In the genomic region with DNA sequence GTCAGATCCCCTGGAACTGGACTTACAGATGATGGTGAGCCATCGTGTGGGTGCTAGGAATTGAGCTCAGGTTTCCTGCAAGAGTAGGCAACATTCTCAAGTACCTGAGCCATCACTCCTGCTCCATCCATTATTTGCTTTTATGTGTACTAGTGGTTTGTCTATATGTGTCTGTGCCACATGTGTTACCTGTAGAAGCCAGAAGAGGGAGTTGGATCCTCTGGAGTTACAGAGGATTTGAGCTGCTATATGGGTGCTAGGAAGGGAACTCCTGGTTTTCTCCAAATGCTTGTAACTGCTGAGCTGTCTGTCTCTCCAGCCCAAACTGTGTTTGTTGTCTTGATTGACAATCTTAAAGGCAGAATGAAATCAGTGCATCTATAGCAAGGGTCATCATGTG, we compare ENCODE assay signal across 8 mouse cellular contexts. TPM values are rescaled to one million over a fixed set of nuclear protein-coding genes. Genes with fewer than 3 reads are reported as not detected.
DNase-seq lines count a peak whose midpoint lies in the region; ATAC-seq and TF ChIP-seq lines count a peak whose summit lies in the region.

No protein-coding gene starts in this region.

- peaks cover 47 to 74% of the 10 kb centered on the region in 2 experiments for H3K36me3 ChIP-seq in CH12.LX (replicated peaks in 1 of 2; ENCODE audit: control insufficient read depth in 1 of 2, insufficient read depth in 1 of 2, low read length in 1 of 2)

- 0 out of 4 replicates have a peak, but pooled peaks cover 0 to 3% of the 10 kb centered on the region in 2 experiments for H3K4me1 ChIP-seq in CH12.LX (ENCODE audit: control insufficient read depth in 1 of 2, insufficient read depth in 2 of 2)

- H3K9ac ChIP-seq in CH12.LX (ENCODE audit: insufficient read depth, low read depth), result no peak overlapping the region

- H3K27me3 ChIP-seq in CH12.LX (replicated peaks), result no peaks in the 10 kb centered on the region

- peak; percentile 32 for TF ChIP-seq RAD21 in CH12.LX (IDR thresholded peaks at IDR 0.05; ENCODE audit: low read depth, low read length)

- DNase-seq in heart, postnatal 4 days, result peak; percentile 17
- DNase-seq in heart, adult 9 months (ENCODE audit: low spot score in 2 of 2), result no peak
- DNase-seq in 3134 (ENCODE audit: extremely low read depth, insufficient read length, low spot score) (peak; percentile 18), CH12.LX (ENCODE audit: extremely low read depth) (peak; percentile 41)
- no peak for DNase-seq in spleen, adult 12 weeks (ENCODE audit: low spot score)
- DNase-seq in thymus, postnatal 4 days, result no peak

- TF ChIP-seq EP300 in CH12.LX (IDR thresholded peaks at IDR 0.05; ENCODE audit: low read length), result no peak

- no peak for TF ChIP-seq POLR2A in CH12.LX (IDR thresholded peaks at IDR 0.05; ENCODE audit: low read depth, low read length)

- dilution Hi-C loops in CH12.LX (cut with MboI; ENCODE audit: extremely low pct_ligation_motif_present, extremely low pct_unique_long_range_greater_than_20kb, low sequenced_read_pairs), result no loop called here

- ATAC-seq in erythroid progenitor cell, adult 5-6 weeks (replicated peaks; ENCODE audit: low FRiP score, poor library complexity, severe bottlenecking), result peak; percentile 54; the same call in 1 of the 2 replicates
- no peak for ATAC-seq in inflammation-experienced regulatory T-cells, adult 6 months

- no peaks in the 10 kb centered on the region for H3K9me3 ChIP-seq in CH12.LX (replicated peaks; ENCODE audit: low read length)

- peak; percentile 53 to 60; a peak in 3 of 4 replicates for TF ChIP-seq CTCF in CH12.LX (conservative IDR thresholded peaks at IDR 0.05 in 1 of 2, IDR thresholded peaks at IDR 0.05 in 1 of 2; ENCODE audit: low read depth in 2 of 2, low read length in 2 of 2)

- no peak overlapping the region for H3K4me3 ChIP-seq in CH12.LX (replicated peaks in 1 of 3; ENCODE audit: low read depth in 2 of 3, low read length in 2 of 3, poor library complexity in 1 of 3)

- H3K27ac ChIP-seq in CH12.LX (ENCODE audit: insufficient read depth, low read depth), result no peak overlapping the region

- in situ Hi-C loops in CH12.LX (cut with MboI; ENCODE audit: low pct_ligation_motif_present, low pct_unique_long_range_greater_than_20kb, low sequenced_read_pairs), result no loop called here

- H3K4me2 ChIP-seq in CH12.LX (ENCODE audit: insufficient read depth, low read depth, poor library complexity, severe bottlenecking), result no peak overlapping the region

- H3K79me2 ChIP-seq in CH12.LX (replicated peaks; ENCODE audit: control insufficient read depth, extremely low read depth, insufficient read depth, poor library complexity, severe bottlenecking), result peaks cover 14% of the 10 kb centered on the region

TF ChIP-seq in CH12.LX, 34 proteins besides CTCF, POLR2A, EP300 and RAD21:
- TF ChIP-seq SMC3 (IDR thresholded peaks at IDR 0.05; ENCODE audit: low read depth, low read length) (peak; percentile 45), JUN (IDR thresholded peaks at IDR 0.05; ENCODE audit: insufficient read depth, low read depth, low read length) (no peak)

RNA-seq across cellular contexts. Expression of gene Ubn1, which starts 8.3 kb away (rescaled TPM):
- 10 to 100 TPM; 34.8 to 37.5 TPM for total RNA-seq in heart, postnatal 4 days (2021)
- total RNA-seq in CH12.LX (2012; rRNA removed) (31.0 and 33.2 TPM in 2 replicates), CH12.LX (2014; rRNA removed) (14.3 and 17.4 TPM in 2 replicates)
- polyA plus RNA-seq in CH12.LX (2012; ENCODE audit: insufficient read length, low read depth), result 30.4 and 32.5 TPM in 2 replicates
- total RNA-seq in erythroid progenitor cell, adult 5-6 weeks (2015; ENCODE audit: low replicate concordance), result 28.1 and 41.8 TPM in 2 replicates
- 50.9 and 75.1 TPM in 2 replicates for total RNA-seq in erythroid progenitor cell, adult 5-6 weeks (2017; ENCODE audit: low replicate concordance)
- polyA plus RNA-seq in inflammation-experienced regulatory T-cells, adult 6 months (2017; shearing (Covaris generic)), result 10 to 100 TPM; 29.5 to 42.1 (median 34.1) TPM

RNA-seq across cellular contexts. Expression of gene Glyr1, which starts 8.5 kb away (rescaled TPM):
- total RNA-seq in heart, postnatal 4 days (2021), result 10 to 100 TPM; 63.3 to 66.4 TPM
- 90.6 and 103 TPM in 2 replicates for total RNA-seq in CH12.LX (2012; rRNA removed)
- total RNA-seq in CH12.LX (2014; rRNA removed), result 130 and 134 TPM in 2 replicates
- 125 and 132 TPM in 2 replicates for polyA plus RNA-seq in CH12.LX (2012; ENCODE audit: insufficient read length, low read depth)
- total RNA-seq in erythroid progenitor cell, adult 5-6 weeks (2015; ENCODE audit: low replicate concordance), result 28.8 and 47.8 TPM in 2 replicates
- 45.9 and 49.9 TPM in 2 replicates for total RNA-seq in erythroid progenitor cell, adult 5-6 weeks (2017; ENCODE audit: low replicate concordance)
- polyA plus RNA-seq in inflammation-experienced regulatory T-cells, adult 6 months (2017; shearing (Covaris generic)), result 10 to 100 TPM; 77.6 to 91.8 (median 78.0) TPM

RNA-seq across cellular contexts. Expression of gene Rogdi, which starts 44.8 kb away (rescaled TPM):
- 10 to 100 TPM; 25.2 to 27.6 TPM for total RNA-seq in heart, postnatal 4 days (2021)
- 27.7 and 33.4 TPM in 2 replicates for total RNA-seq in CH12.LX (2012; rRNA removed)
- 21.5 and 25.1 TPM in 2 replicates for total RNA-seq in CH12.LX (2014; rRNA removed)
- 121 and 130 TPM in 2 replicates for polyA plus RNA-seq in CH12.LX (2012; ENCODE audit: insufficient read length, low read depth)
- 13.0 and 19.7 TPM in 2 replicates for total RNA-seq in erythroid progenitor cell, adult 5-6 weeks (2015; ENCODE audit: low replicate concordance)
- total RNA-seq in erythroid progenitor cell, adult 5-6 weeks (2017; ENCODE audit: low replicate concordance), result 4.9 and 10.9 TPM in 2 replicates
- polyA plus RNA-seq in inflammation-experienced regulatory T-cells, adult 6 months (2017; shearing (Covaris generic)), result 10 to 100 TPM; 17.7 to 32.4 (median 20.6) TPM

RNA-seq across cellular contexts. Expression of gene Smim22, which starts 51.0 kb away (rescaled TPM):
- not detected for total RNA-seq in heart, postnatal 4 days (2021)
- total RNA-seq in CH12.LX (2012; rRNA removed) (not detected in 2 replicates), CH12.LX (2014; rRNA removed) (not detected in 2 replicates)
- not detected in 2 replicates for polyA plus RNA-seq in CH12.LX (2012; ENCODE audit: insufficient read length, low read depth)
- total RNA-seq in erythroid progenitor cell, adult 5-6 weeks (2015; ENCODE audit: low replicate concordance), result not detected in 2 replicates
- total RNA-seq in erythroid progenitor cell, adult 5-6 weeks (2017; ENCODE audit: low replicate concordance), result not detected in 2 replicates
- polyA plus RNA-seq in inflammation-experienced regulatory T-cells, adult 6 months (2017; shearing (Covaris generic)), result not detected

Comparison
In these comparisons a context has a peak if more than half of its experiments do, and no peak if none do; other contexts are left out.
1. DNase-seq: peak in heart, postnatal 4 days (single experiment), 3134 (single experiment) and CH12.LX (single experiment); none in heart, adult 9 months (0 of 2), spleen, adult 12 weeks (single experiment) and thymus, postnatal 4 days (single experiment).